Mouse (Mus musculus) cerebellum, adult 18-20 months (tissue): ENCODE measurements at regions not wholly inside any gene's neighbourhood (a gene's known extent, or its start where the extent isn't known, plus 50 kb on each side); places are given as distances from the start of the nearest gene placed in this dataset.

Experiments used
- DNase-seq, 2 experiments: peaks; one replicate each; pipeline ENCODE4 v3.0.0; 2021

GRCm38 (mm10) chr14:37292084-37292860, 157.2 kb upstream of the Ghitm start:
- peak in 1 of 2 experiments; percentile 3 for DNase-seq

DNA sequence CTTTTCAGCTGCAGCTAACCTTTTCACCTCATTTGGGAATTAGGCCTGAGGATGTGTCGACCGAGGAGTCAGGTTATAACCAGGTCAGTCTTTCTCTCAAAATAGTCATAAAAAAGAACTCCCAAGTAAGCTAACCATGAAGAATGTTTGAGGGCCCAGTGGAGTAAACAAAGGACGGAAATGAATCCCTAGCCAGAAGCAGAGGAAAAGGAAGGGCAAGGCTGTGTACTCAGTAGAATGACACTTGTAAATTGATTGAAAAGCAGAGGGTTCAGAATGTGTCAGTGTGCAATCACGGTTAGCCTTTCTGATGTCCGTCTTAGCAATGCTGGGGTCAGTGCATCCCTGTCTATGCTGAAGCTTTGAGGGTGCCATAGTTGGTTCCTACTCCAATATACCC, 149.3 kb upstream of the Ghitm start:
- DNase-seq, result no peak

- peak in 1 of 2 experiments; percentile 5 for DNase-seq
Observed at GRCm38 (mm10) chr14:37279356-37279755, 144.3 kb upstream of the Ghitm start.

DNA sequence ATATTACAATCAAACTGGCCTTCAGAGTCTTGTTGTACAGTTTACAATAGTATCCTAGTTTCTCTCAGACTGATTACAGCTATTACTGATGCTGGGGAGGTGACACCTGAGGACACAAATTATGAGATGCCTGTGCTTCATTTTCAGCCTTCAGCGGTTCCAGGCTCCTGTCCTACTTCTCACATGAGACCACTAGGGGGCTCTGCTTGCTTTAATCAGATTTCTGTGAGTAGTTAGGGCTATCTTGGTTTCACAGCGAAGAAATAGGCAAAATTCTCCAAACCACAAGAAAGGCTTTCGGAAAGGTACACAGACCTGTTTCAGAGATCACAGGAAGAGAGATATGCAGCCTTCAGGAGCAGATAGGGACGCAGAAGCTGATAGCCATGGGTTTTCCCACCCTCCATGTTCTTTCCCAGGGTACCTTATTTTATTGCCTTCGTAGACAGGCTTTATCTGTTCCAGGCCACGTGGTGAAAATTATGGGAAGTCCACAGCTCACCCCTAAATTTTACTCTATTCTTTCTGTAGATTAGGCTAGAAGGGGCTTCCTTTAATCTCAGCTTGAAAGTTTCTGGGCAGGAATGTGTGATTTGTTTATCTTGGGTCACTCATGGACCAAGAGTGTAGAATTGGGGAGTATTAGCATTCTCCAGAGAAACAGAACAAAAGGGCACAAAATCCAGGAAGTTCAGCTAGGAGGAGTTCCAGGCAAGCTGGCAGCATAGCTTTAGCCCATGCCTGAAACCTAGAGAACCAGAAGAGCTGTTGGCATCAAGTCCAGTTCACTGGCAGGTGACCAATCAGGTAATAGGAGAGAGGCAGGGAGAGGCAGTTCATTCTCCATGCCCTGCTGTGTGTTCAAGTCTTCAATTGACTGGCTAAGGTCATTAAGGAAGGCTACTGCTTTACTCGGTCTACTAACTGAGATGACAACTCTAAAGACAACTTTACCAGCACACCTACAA, 141.9 kb upstream of the Ghitm start:
- peak; percentile 37 to 45 for DNase-seq

GRCm38 (mm10) chr14:37272063-37272462, 137.0 kb upstream of the Ghitm start:
- no peak for DNase-seq

DNA sequence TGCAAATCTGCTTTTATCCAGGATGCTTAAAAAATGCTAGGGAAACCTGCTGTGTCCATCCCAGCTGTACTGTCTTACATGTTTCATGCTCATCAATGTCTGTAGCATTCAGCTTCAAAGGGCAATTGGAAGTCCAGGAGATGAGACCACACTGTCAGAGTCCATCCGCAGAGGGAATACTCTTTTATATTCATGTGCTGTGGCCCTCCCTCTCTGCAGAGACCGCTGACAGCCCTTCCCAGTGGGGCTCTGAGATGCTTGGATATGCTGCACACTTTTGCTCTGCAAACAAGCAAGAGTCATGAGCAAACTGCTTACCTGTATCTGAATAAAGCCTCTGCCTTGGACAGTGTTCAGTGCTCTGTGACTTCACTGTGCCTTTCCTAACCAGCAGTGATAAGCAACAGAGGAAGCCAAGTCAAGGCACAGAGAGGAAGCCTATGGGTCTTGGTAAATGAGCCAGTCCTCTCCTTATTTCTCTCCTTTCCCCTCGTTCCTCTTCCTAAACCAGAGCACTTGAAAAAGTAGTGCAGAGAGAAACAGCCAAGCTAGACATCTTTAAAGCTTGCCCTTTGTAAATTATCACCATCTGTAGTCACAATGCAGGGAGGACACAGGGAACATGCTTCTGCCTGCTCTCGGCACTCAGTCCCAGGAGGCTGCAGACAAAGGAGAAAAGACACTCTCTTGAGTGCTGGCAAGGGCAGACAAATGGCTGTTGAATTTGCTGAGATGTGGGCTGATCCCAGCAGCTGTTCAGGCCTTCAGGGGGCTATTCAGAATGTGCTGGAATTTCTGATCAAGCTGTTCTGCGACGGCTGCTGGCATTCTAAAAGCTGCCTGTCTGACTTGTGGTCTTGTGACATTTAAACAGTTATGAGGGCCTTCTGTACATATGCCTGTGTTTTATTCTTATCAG, 136.2 kb upstream of the Ghitm start:
- DNase-seq, result no peak

DNA sequence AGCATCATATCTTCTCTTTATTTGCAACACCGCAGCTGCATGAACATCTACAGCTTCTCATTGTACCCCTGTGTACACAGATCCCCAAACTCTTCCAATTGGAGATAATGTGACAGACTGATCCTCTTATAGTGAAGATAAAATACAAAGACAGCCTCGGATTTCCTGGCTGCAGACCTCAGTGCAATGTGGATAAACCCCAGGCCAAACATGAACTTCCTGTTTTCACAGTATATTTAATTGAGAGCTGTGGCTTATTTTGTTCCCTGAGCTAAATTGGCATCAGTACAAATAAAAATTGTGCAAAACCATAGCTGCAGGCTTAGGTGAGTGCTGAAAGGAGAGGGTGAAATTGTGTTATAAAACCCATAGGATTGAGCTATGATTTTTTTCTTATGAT, 134.8 kb upstream of the Ghitm start:
- no peak for DNase-seq

- peak; percentile 89 to 94 for DNase-seq
Observed at GRCm38 (mm10) chr14:37238632-37239032, 103.6 kb upstream of the Ghitm start.

- DNase-seq, result no peak
Observed at GRCm38 (mm10) chr14:37237191-37237590, 102.1 kb upstream of the Ghitm start.

- no peak for DNase-seq
Observed at GRCm38 (mm10) chr14:37208256-37208655, 73.2 kb upstream of the Ghitm start.

DNA sequence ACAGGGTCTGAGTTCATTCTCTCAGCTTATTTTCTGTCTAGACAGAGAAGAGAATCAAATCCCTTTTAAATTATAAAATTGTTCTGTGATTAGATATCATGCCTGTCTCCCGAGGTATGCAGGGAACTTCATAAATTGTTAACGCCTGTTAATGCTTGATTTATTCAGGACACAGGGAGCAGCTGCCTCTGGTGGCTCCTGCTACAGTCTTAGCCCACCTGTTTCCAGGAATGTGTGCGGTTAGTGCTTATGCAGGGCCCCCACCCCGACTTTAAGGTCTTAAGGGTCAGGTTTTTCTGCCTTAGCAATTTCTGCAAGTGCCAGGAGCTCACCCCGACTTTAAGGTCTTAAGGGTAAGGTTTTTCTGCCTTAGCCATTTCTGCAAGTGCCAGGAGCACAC, 54.7 kb upstream of the Ghitm start:
- no peak for DNase-seq
